Mouse (Mus musculus): ENCODE results near the gene Prrx2. TPM values are rescaled to one million over a fixed set of nuclear protein-coding genes. Genes with fewer than 3 reads are reported as not detected.
A peak's percentile ranks its signal among the peaks of the same experiment; 100 is the strongest.
"Not testable (repeated sequence)": the region's sequence is repeated elsewhere in the genome, so short reads cannot be mapped to it uniquely, and the experiment has no call there.

Gene Prrx2
- total and polyA plus RNA-seq, 2 experiments from 2014 or later, result 5.6 to 6.7 TPM

GRCm38 (mm10) chr2:30913022-30913421, 78.2 kb downstream of the Prrx2 start:
- no peak overlapping the region for H3K27ac ChIP-seq
- no peaks in the 10 kb centered on the region for H3K27me3 ChIP-seq (ENCODE audit: insufficient read depth, low read length)
- DNase-seq (ENCODE audit: low spot score) (no peak), ATAC-seq (no peak)
- H3K4me2 ChIP-seq (ENCODE audit: low read depth, low read length), result no peak overlapping the region
- TF ChIP-seq CTCF (IDR thresholded peaks at IDR 0.05; ENCODE audit: low read depth), result no peak
- no peak overlapping the region for H3K4me3 ChIP-seq (ENCODE audit: low read length)
- 88% methylated on average over 8 of the region's 8 CpGs for WGBS
- no peaks in the 10 kb centered on the region for H3K9me3 ChIP-seq (ENCODE audit: low read length)
- no peak overlapping the region for H3K9ac ChIP-seq (replicated peaks; ENCODE audit: low read length)
- no peaks in the 10 kb centered on the region for H3K4me1 ChIP-seq (ENCODE audit: insufficient read depth, low read length)
- no peaks in the 10 kb centered on the region for H3K36me3 ChIP-seq (ENCODE audit: insufficient read depth, low read length)

DNA sequence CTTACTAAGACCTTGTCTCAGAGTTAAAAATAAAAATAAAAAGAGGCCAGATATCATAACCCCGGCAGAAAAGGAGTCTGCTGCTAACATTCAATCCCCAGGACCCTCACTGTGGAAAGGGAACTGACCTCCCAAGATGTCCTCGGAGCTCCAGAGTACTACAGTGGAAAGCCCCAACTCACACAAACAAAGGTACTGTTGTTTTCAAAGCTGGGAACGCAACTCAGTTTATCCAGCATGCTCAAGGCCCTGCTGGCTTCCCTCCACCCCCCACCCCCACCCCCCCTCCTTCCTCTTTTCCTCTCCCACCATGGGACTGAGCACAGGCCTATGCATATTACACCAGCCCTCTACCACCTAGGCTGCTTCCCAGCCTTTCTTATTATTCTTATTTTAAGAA, 80.1 kb downstream of the Prrx2 start:
- 35% methylated on average over 3 of the region's 3 CpGs for WGBS
- ATAC-seq, result peak; percentile 78; the same call in 1 of the 2 replicates
- no peak for TF ChIP-seq CTCF (IDR thresholded peaks at IDR 0.05; ENCODE audit: low read depth)
- Histone ChIP-seq H3K4me3 (ENCODE audit: low read length) (no peak overlapping the region), H3K36me3 (ENCODE audit: insufficient read depth, low read length) (no peaks in the 10 kb centered on the region), H3K9ac (replicated peaks; ENCODE audit: low read length) (no peak overlapping the region), H3K27me3 (ENCODE audit: insufficient read depth, low read length) (no peaks in the 10 kb centered on the region), H3K4me2 (ENCODE audit: low read depth, low read length) (no peak overlapping the region), H3K9me3 (ENCODE audit: low read length) (no peaks in the 10 kb centered on the region), H3K27ac (peak overlapping the region; percentile 41; the same call in 1 of the 2 replicates), H3K4me1 (ENCODE audit: insufficient read depth, low read length) (no peaks in the 10 kb centered on the region)
- DNase-seq (ENCODE audit: low spot score), result no peak

GRCm38 (mm10) chr2:30915376-30915775, 80.6 kb downstream of the Prrx2 start:
- Histone ChIP-seq H3K4me3 (ENCODE audit: low read length) (no peak overlapping the region), H3K36me3 (ENCODE audit: insufficient read depth, low read length) (no peaks in the 10 kb centered on the region), H3K4me2 (ENCODE audit: low read depth, low read length) (no peak overlapping the region), H3K27ac (no peak overlapping the region), H3K27me3 (ENCODE audit: insufficient read depth, low read length) (no peaks in the 10 kb centered on the region), H3K4me1 (ENCODE audit: insufficient read depth, low read length) (no peaks in the 10 kb centered on the region), H3K9ac (replicated peaks; ENCODE audit: low read length) (no peak overlapping the region), H3K9me3 (ENCODE audit: low read length) (no peaks in the 10 kb centered on the region)
- no peak for ATAC-seq
- DNase-seq (ENCODE audit: low spot score), result no peak
- WGBS, result 73% methylated on average over 5 of the region's 5 CpGs
- no peak for TF ChIP-seq CTCF (IDR thresholded peaks at IDR 0.05; ENCODE audit: low read depth)

DNA sequence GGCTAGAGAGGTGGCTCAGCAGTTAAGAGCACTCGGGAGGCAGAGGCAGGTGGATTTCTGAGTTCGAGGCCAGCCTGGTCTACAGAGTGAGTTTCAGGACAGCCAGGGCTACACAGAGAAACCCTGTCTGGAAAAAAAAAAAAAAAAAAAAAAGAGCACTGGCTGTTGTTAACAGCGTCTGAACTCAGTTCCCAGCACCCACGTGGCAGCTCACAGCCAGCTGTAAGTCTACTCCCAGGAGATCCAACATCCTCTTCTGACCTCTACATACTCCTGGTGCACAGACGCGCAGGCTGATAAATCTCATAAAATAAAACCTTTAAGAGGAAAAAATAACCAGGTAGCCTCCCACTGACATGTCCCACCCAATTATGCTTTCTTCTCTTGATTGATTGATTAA, 81.2 kb downstream of the Prrx2 start:
- H3K4me3 ChIP-seq (ENCODE audit: low read length); H3K4me1 ChIP-seq (ENCODE audit: insufficient read depth, low read length); H3K27ac ChIP-seq; H3K9ac ChIP-seq (replicated peaks; ENCODE audit: low read length); H3K27me3 ChIP-seq (ENCODE audit: insufficient read depth, low read length); ATAC-seq; H3K9me3 ChIP-seq (ENCODE audit: low read length); H3K36me3 ChIP-seq (ENCODE audit: insufficient read depth, low read length); DNase-seq (ENCODE audit: low spot score); H3K4me2 ChIP-seq (ENCODE audit: low read depth, low read length): not testable (repeated sequence)
- 64% methylated on average over 6 of the region's 6 CpGs for WGBS

DNA sequence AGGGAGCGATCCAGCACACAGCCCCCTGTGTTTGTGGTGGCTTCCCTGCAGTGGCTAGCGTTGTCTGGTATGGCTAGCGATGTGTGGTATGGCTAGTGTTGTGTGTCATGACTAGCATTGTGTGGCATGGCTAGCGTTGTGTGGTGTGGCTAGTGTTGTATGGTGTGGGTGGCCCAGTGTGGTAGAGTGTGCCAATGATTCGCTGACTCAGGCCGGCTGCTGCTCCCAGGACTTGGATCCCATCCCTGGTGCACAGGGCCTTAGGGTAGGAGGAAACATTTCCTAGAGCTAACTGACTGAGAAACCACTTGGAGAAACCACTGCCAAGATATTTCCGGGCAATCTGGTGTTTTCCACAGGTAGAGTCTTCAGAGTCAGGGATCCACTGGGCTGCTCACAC, 82.9 kb downstream of the Prrx2 start:
- Histone ChIP-seq H3K4me1 (ENCODE audit: insufficient read depth, low read length) (no peaks in the 10 kb centered on the region), H3K9ac (replicated peaks; ENCODE audit: low read length) (no peak overlapping the region), H3K4me3 (ENCODE audit: low read length) (no peak overlapping the region), H3K36me3 (ENCODE audit: insufficient read depth, low read length) (no peaks in the 10 kb centered on the region), H3K4me2 (ENCODE audit: low read depth, low read length) (no peak overlapping the region), H3K27me3 (ENCODE audit: insufficient read depth, low read length) (no peaks in the 10 kb centered on the region), H3K9me3 (ENCODE audit: low read length) (no peaks in the 10 kb centered on the region), H3K27ac (no peak overlapping the region)
- no peak for TF ChIP-seq CTCF (IDR thresholded peaks at IDR 0.05; ENCODE audit: low read depth)
- ATAC-seq (no peak), DNase-seq (ENCODE audit: low spot score) (no peak)
- 84% methylated on average over 7 of the region's 7 CpGs for WGBS

DNA sequence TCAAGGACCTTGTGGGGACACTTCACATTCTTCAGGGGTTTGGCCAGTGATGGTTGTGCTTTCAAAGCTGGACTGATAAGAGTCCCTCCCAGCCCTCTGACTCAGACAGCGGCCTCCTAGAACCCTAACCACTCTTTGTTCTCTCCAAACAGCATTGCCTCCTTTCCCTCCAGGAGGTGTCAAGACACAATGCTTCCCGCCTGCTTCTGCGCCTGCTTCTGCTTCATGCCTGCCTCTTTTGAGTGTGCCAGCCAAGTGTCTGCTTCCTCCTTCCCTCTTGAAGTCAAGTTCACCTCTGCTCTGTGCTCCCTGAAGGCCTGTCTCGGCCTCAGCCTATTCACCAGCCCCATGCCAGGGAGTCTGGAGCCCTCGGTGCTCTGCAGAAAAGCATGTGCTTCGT, 83.4 kb downstream of the Prrx2 start:
- 45% methylated on average over 6 of the region's 6 CpGs for WGBS
- TF ChIP-seq CTCF (IDR thresholded peaks at IDR 0.05; ENCODE audit: low read depth), result no peak
- ATAC-seq, result no peak

DNA sequence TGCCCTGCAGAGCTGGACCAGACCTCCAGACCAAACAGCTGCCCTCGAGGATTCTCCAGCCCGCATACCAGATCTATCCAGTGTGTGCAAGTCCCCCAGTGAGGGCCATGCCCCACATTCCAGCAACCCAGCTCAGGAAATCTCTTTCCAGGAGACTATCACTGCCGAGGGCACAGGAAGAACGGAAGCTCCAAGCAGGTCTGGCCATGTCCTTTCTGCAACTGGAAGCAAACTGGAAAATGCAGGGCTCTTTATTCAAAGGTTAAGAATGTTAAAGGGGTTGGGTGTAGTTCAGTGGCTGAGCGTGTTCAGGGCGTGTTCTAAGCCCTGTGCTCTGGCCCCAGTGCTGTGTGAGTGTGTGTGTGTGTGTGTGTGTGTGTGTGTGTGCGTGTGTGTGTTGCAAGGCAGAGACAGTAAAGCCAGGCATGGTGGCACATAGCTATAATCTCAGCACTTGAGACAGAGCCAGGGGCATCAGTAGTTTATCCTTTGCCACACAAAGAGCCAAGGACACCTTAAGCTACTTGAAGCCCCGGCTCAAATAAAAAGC, 84.1 kb downstream of the Prrx2 start:
- ATAC-seq, result no peak
- H3K4me3 ChIP-seq (ENCODE audit: low read length), result no peak overlapping the region
- no peaks in the 10 kb centered on the region for H3K4me1 ChIP-seq (ENCODE audit: insufficient read depth, low read length)
- no peak for DNase-seq (ENCODE audit: low spot score)
- H3K9ac ChIP-seq (replicated peaks; ENCODE audit: low read length), result no peak overlapping the region
- no peak overlapping the region for H3K4me2 ChIP-seq (ENCODE audit: low read depth, low read length)
- no peaks in the 10 kb centered on the region for H3K36me3 ChIP-seq (ENCODE audit: insufficient read depth, low read length)
- no peaks in the 10 kb centered on the region for H3K27me3 ChIP-seq (ENCODE audit: insufficient read depth, low read length)
- no peak overlapping the region for H3K27ac ChIP-seq
- no peak for TF ChIP-seq CTCF (IDR thresholded peaks at IDR 0.05; ENCODE audit: low read depth)
- H3K9me3 ChIP-seq (ENCODE audit: low read length), result no peaks in the 10 kb centered on the region
- WGBS, result 61% methylated on average over 8 of the region's 8 CpGs

More for the DNA sequence above, 83.4 kb downstream of the Prrx2 start:
- no peaks in the 10 kb centered on the region for H3K27me3 ChIP-seq (ENCODE audit: insufficient read depth, low read length)
- no peaks in the 10 kb centered on the region for H3K9me3 ChIP-seq (ENCODE audit: low read length)
- DNase-seq (ENCODE audit: low spot score), result no peak
- no peaks in the 10 kb centered on the region for H3K36me3 ChIP-seq (ENCODE audit: insufficient read depth, low read length)
- H3K4me1 ChIP-seq (ENCODE audit: insufficient read depth, low read length), result no peaks in the 10 kb centered on the region
- no peak overlapping the region for H3K9ac ChIP-seq (replicated peaks; ENCODE audit: low read length)
- no peak overlapping the region for H3K4me2 ChIP-seq (ENCODE audit: low read depth, low read length)
- H3K4me3 ChIP-seq (ENCODE audit: low read length), result no peak overlapping the region
- no peak overlapping the region for H3K27ac ChIP-seq

All from hindbrain, postnatal 0 days (tissue).